Mouse (Mus musculus) MEL (cell line): ENCODE measurements around the gene Aqp7. TPM values are rescaled to one million over a fixed set of nuclear protein-coding genes. Genes with fewer than 3 reads are reported as not detected.

ENCODE experiments used
- DNase-seq: peaks from one replicate; pipeline ENCODE4 v3.0.0; 2011; ENCODE audit warnings: low read depth, low spot score
- H3K27ac ChIP-seq: 2 replicates; pipeline ENCODE4 v1.5.1; 2012; ENCODE audit warnings: low read depth, mild to moderate bottlenecking, control low read depth, low read length, moderate library complexity; ENCODE audit not compliant: control insufficient read depth
- H3K27me3 ChIP-seq, 2 experiments: fragments of 150-350 bp in 1 of 2; sonication (generic) in 1 of 2; 2 replicates each; pipeline ENCODE4 v1.6.1; 2012; ENCODE audit warnings: low read length in 2 of 2, mild to moderate bottlenecking in 2 of 2, improper control_type of control experiment in 1 of 2, moderate library complexity in 1 of 2; ENCODE audit not compliant: insufficient read depth in 2 of 2, control insufficient read depth in 1 of 2
- H3K36me3 ChIP-seq, 2 experiments: 2 replicates each; pipeline ENCODE4 v1.6.1; 2012 to 2014; ENCODE audit warnings: low read length in 2 of 2, improper control_type of control experiment in 1 of 2, inconsistent platforms in 1 of 2, mild to moderate bottlenecking in 1 of 2; ENCODE audit not compliant: insufficient read depth in 2 of 2, control insufficient read depth in 1 of 2
- H3K4me1 ChIP-seq, 2 experiments: fragments of 150-350 bp in 1 of 2; sonication (generic) in 1 of 2; 2 replicates each; pipeline ENCODE4 v1.6.1; 2012; ENCODE audit warnings: low read length in 2 of 2, improper control_type of control experiment in 1 of 2, mild to moderate bottlenecking in 1 of 2; ENCODE audit not compliant: insufficient read depth in 2 of 2, control insufficient read depth in 1 of 2
- H3K4me3 ChIP-seq, 2 experiments: fragments of 150-350 bp in 1 of 2; sonication (generic) in 1 of 2; 2 replicates each; pipeline ENCODE4 v1.5.1; 2012; ENCODE audit warnings: low read depth in 2 of 2, low read length in 2 of 2, mild to moderate bottlenecking in 2 of 2, moderate library complexity in 2 of 2, control low read depth in 1 of 2, improper control_type of control experiment in 1 of 2; ENCODE audit not compliant: control insufficient read depth in 1 of 2, insufficient read depth in 1 of 2
- H3K79me2 ChIP-seq: 2 replicates; pipeline ENCODE4 v1.6.1; 2012; ENCODE audit warnings: mild to moderate bottlenecking, low read length, moderate library complexity; ENCODE audit not compliant: control insufficient read depth, poor library complexity, insufficient read depth
- H3K9ac ChIP-seq: 2 replicates; pipeline ENCODE4 v1.6.1; 2012; ENCODE audit warnings: low read depth, mild to moderate bottlenecking, control low read depth, low read length, moderate library complexity; ENCODE audit not compliant: control insufficient read depth, poor library complexity, severe bottlenecking
- H3K9me3 ChIP-seq: fragments of 150-350 bp; sonication (generic); replicated peaks from 2 replicates; pipeline ENCODE4 v1.6.1; 2012; ENCODE audit warnings: mild to moderate bottlenecking, low read length, improper control_type of control experiment, moderate library complexity; ENCODE audit not compliant: insufficient read depth
- CHD2 ChIP-seq: IDR thresholded peaks from 2 replicates; pipeline ENCODE4 v1.6.1; 2011; ENCODE audit warnings: low read length, improper control_type of control experiment
- CTCF ChIP-seq, 3 experiments: IDR thresholded peaks in 2 of 3; conservative IDR thresholded peaks in 1 of 3; 2 replicates each; pipeline ENCODE4 v1.5.1; 2011 to 2012; ENCODE audit warnings: low read length in 3 of 3, low read depth in 2 of 3, mild to moderate bottlenecking in 2 of 3, improper control_type of control experiment in 1 of 3, inconsistent platforms in 1 of 3, mixed read lengths in 1 of 3, moderate library complexity in 1 of 3; ENCODE audit not compliant: control insufficient read depth in 1 of 3, insufficient read depth in 1 of 3, poor library complexity in 1 of 3, severe bottlenecking in 1 of 3
- ELF1 ChIP-seq: IDR thresholded peaks from 2 replicates; pipeline ENCODE4 v1.6.1; 2014; ENCODE audit warnings: low read depth, mild to moderate bottlenecking, inconsistent platforms, low read length, improper control_type of control experiment, moderate library complexity
- EP300 ChIP-seq, 2 experiments: IDR thresholded peaks; 2 replicates each; pipeline ENCODE4 v1.6.1; 2011; ENCODE audit warnings: improper control_type of control experiment in 2 of 2, low read length in 2 of 2, low read depth in 1 of 2, mild to moderate bottlenecking in 1 of 2
- ETS1 ChIP-seq: IDR thresholded peaks from 2 replicates; pipeline ENCODE4 v1.6.1; 2012; ENCODE audit warnings: low read depth, mild to moderate bottlenecking, inconsistent platforms, low read length, improper control_type of control experiment, moderate library complexity
- GATA1 ChIP-seq: IDR thresholded peaks from 2 replicates; pipeline ENCODE4 v1.6.1; 2011; ENCODE audit warnings: low read depth, low read length, improper control_type of control experiment
- HCFC1 ChIP-seq: IDR thresholded peaks from 2 replicates; pipeline ENCODE4 v1.6.1; 2012; ENCODE audit warnings: low read depth, mild to moderate bottlenecking, inconsistent platforms, low read length, improper control_type of control experiment, moderate library complexity
- JUND ChIP-seq: IDR thresholded peaks from 2 replicates; pipeline ENCODE4 v1.6.1; 2011; ENCODE audit warnings: low read depth, mild to moderate bottlenecking, improper control_type of control experiment, low read length
- MAFK ChIP-seq: IDR thresholded peaks from 2 replicates; pipeline ENCODE4 v1.6.1; 2011; ENCODE audit warnings: low read depth, mild to moderate bottlenecking, low read length, improper control_type of control experiment, borderline replicate concordance
- MAX ChIP-seq: IDR thresholded peaks from 2 replicates; pipeline ENCODE4 v1.6.1; 2011; ENCODE audit warnings: low read length, improper control_type of control experiment
- NELFE ChIP-seq: IDR thresholded peaks from 2 replicates; pipeline ENCODE4 v1.6.1; 2011; ENCODE audit warnings: low read depth, low read length, improper control_type of control experiment
- POLR2A ChIP-seq, 2 experiments: IDR thresholded peaks; 2 replicates each; pipeline ENCODE4 v1.6.1; 2011 to 2012; ENCODE audit warnings: low read length in 2 of 2, mild to moderate bottlenecking in 2 of 2, control low read depth in 1 of 2, improper control_type of control experiment in 1 of 2, low read depth in 1 of 2, moderate library complexity in 1 of 2; ENCODE audit not compliant: control insufficient read depth in 1 of 2, insufficient read depth in 1 of 2, poor library complexity in 1 of 2
- POLR2AphosphoS2 ChIP-seq: IDR thresholded peaks from 2 replicates; pipeline ENCODE4 v1.6.1; 2011; ENCODE audit warnings: low read length, improper control_type of control experiment
- POLR2AphosphoS5 ChIP-seq: IDR thresholded peaks from 2 replicates; pipeline ENCODE4 v1.6.1; 2012; ENCODE audit warnings: low read depth, borderline replicate concordance, mild to moderate bottlenecking, inconsistent platforms, low read length, moderate library complexity, mixed read lengths
- RAD21 ChIP-seq: IDR thresholded peaks from 2 replicates; pipeline ENCODE4 v1.6.1; 2011; ENCODE audit warnings: mild to moderate bottlenecking, low read depth, low read length, improper control_type of control experiment
- SMC3 ChIP-seq: IDR thresholded peaks from 2 replicates; pipeline ENCODE4 v1.6.1; 2011; ENCODE audit warnings: low read depth, low read length, improper control_type of control experiment
- TAL1 ChIP-seq: IDR thresholded peaks from 2 replicates; pipeline ENCODE4 v1.6.1; 2012; ENCODE audit warnings: mild to moderate bottlenecking, inconsistent platforms, low read length, moderate library complexity, mixed read lengths
- TBP ChIP-seq: IDR thresholded peaks from 2 replicates; pipeline ENCODE4 v1.8.0; 2011; ENCODE audit warnings: low read depth, low read length, improper control_type of control experiment
- UBTF ChIP-seq: IDR thresholded peaks from 2 replicates; pipeline ENCODE4 v1.6.1; 2012; ENCODE audit warnings: low read depth, mild to moderate bottlenecking, inconsistent platforms, low read length, improper control_type of control experiment, moderate library complexity, borderline replicate concordance; ENCODE audit not compliant: insufficient read depth
- USF1 ChIP-seq: IDR thresholded peaks from 2 replicates; pipeline ENCODE4 v1.6.1; 2014; ENCODE audit warnings: low read depth, mild to moderate bottlenecking, inconsistent platforms, low read length, improper control_type of control experiment, moderate library complexity
- ZC3H11A ChIP-seq: IDR thresholded peaks from 2 replicates; pipeline ENCODE4 v1.6.1; 2012; ENCODE audit warnings: low read depth, mild to moderate bottlenecking, inconsistent platforms, low read length, improper control_type of control experiment
- ZKSCAN1 ChIP-seq: IDR thresholded peaks from 2 replicates; pipeline ENCODE4 v1.6.1; 2012; ENCODE audit warnings: low read depth, mild to moderate bottlenecking, inconsistent platforms, low read length, improper control_type of control experiment, moderate library complexity
- ZMIZ1 ChIP-seq: IDR thresholded peaks from 2 replicates; pipeline ENCODE4 v1.6.1; 2012; ENCODE audit warnings: low read depth, mild to moderate bottlenecking, inconsistent platforms, low read length, improper control_type of control experiment, moderate library complexity
- polyA plus RNA-seq, 2 experiments: library from polyadenylated mRNA; stranded (reverse) in 1 of 2; unstranded in 1 of 2; fragments of >175 nt in 1 of 2; fragments of >200 nt in 1 of 2; gene quantifications; 2 replicates each; pipeline versions ENCODE4 v1.2.1 to v1.2.4; 2012; ENCODE audit warnings: low replicate concordance in 2 of 2, low read depth in 1 of 2; ENCODE audit not compliant: insufficient read length in 2 of 2, insufficient read depth in 1 of 2, missing spikeins in 1 of 2
- total RNA-seq: library from RNA; depleted of rRNA; stranded (reverse); fragments of 300-350 nt; gene quantifications from 2 replicates; pipeline ENCODE4 v1.2.3, GENCODE M21; 2012

Gene Aqp7
- total and polyA plus RNA-seq, 3 experiments: 0.06 TPM; not detected in 2

DNA sequence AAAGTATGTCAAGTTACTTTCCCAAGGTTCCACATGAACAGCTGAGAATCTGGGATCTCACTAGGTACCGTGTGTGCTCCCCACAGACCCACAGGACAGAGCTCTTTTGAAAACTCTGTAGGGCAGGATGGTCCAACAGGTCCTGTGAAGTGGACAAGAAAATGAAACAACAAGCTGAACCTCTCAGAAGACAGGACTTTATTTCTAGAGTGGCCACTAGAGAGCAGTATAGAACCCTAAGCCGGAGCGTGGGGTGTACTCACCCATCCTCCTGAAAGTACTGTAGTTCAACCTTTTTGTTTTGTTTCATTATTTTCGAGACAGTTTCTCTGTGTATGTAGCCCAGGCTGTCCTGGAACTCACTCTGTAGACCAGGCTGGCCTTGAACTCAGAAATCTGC, 19.7 kb downstream of the Aqp7 start:
- no peaks in the 10 kb centered on the region for H3K79me2 ChIP-seq
- TF ChIP-seq ZKSCAN1: no peak
- TF ChIP-seq EP300 (IDR thresholded peaks at IDR 0.05; ENCODE audit: low read depth in 1 of 2, low read length in 2 of 2): no peak
- TF ChIP-seq RAD21: peak; percentile 30
- TF ChIP-seq CTCF (IDR thresholded peaks at IDR 0.05 in 2 of 3, conservative IDR thresholded peaks at IDR 0.05 in 1 of 3; ENCODE audit: control insufficient read depth in 1 of 3, insufficient read depth in 1 of 3, low read depth in 2 of 3, low read length in 3 of 3, poor library complexity in 1 of 3, severe bottlenecking in 1 of 3): peak; percentile 59 to 68 (median 66)
- TF ChIP-seq SMC3: peak; percentile 43
- H3K27ac ChIP-seq: no peak overlapping the region
- no peaks in the 10 kb centered on the region for H3K27me3 ChIP-seq
- peaks cover 8 to 15% of the 10 kb centered on the region in 2 experiments for H3K4me1 ChIP-seq
- H3K4me3 ChIP-seq: no peak overlapping the region
- no peak overlapping the region for H3K9ac ChIP-seq
- no peaks in the 10 kb centered on the region for H3K9me3 ChIP-seq
- peaks cover 4 to 18% of the 10 kb centered on the region in 2 experiments for H3K36me3 ChIP-seq
- peak; percentile 66 for DNase-seq

- no peak overlapping the region for H3K4me3 ChIP-seq
- H3K9me3 ChIP-seq: no peaks in the 10 kb centered on the region
- peaks cover 8 to 15% of the 10 kb centered on the region in 2 experiments for H3K4me1 ChIP-seq
- H3K27me3 ChIP-seq: no peaks in the 10 kb centered on the region
- no peak overlapping the region for H3K27ac ChIP-seq
- TF ChIP-seq ETS1: no peak
- TF ChIP-seq USF1: no peak
- no peak for TF ChIP-seq JUND
- no peak for TF ChIP-seq POLR2AphosphoS5
- TF ChIP-seq NELFE: no peak
- TF ChIP-seq POLR2AphosphoS2: no peak
- TF ChIP-seq MAFK: no peak
- TF ChIP-seq HCFC1: no peak
- no peak for TF ChIP-seq TAL1
- no peak for TF ChIP-seq GATA1
- no peak for TF ChIP-seq ZMIZ1
- TF ChIP-seq UBTF: no peak
- TF ChIP-seq MAX: no peak
- no peak for TF ChIP-seq TBP
- TF ChIP-seq ZC3H11A: no peak
- TF ChIP-seq CHD2: no peak
- no peak for TF ChIP-seq POLR2A (IDR thresholded peaks at IDR 0.05; ENCODE audit: control insufficient read depth in 1 of 2, insufficient read depth in 1 of 2, low read depth in 1 of 2, low read length in 2 of 2, poor library complexity in 1 of 2)
- no peak for TF ChIP-seq ELF1
- DNase-seq: no peak
- no peaks in the 10 kb centered on the region for H3K79me2 ChIP-seq
- no peak overlapping the region for H3K9ac ChIP-seq
- peaks cover 5 to 18% of the 10 kb centered on the region in 2 experiments for H3K36me3 ChIP-seq
Observed at GRCm38 (mm10) chr4:41027872-41028271, 20.1 kb downstream of the Aqp7 start.
